Mouse (Mus musculus) hindbrain, embryonic 14.5 days (tissue): ENCODE results near the gene Ppp1r26. TPM values are rescaled to one million over a fixed set of nuclear protein-coding genes. Genes with fewer than 3 reads are reported as not detected.

Experiments
- ATAC-seq: fragments of 200-750 bp; cut with Nextera tagmentation; 2 replicates; pipeline ENCODE4 v1.8.0; 2017; ENCODE audit warnings: moderate number of reproducible peaks, mild to moderate bottlenecking, moderate TSS enrichment, moderate library complexity; ENCODE audit not compliant: low FRiP score
- DNase-seq: peaks from one replicate; pipeline ENCODE4 v3.0.0-alpha.2; 2015; ENCODE audit warnings: low spot score
- H3K27ac ChIP-seq: fragments of 300-500 bp; sonication (generic); 2 replicates; pipeline ENCODE4 v1.5.1; 2014; ENCODE audit warnings: mild to moderate bottlenecking, moderate library complexity
- H3K27me3 ChIP-seq: fragments of 300-500 bp; sonication (generic); 2 replicates; pipeline ENCODE4 v1.6.1; 2014; ENCODE audit warnings: mild to moderate bottlenecking, low read length, mixed read lengths; ENCODE audit not compliant: control insufficient read depth, insufficient read depth
- H3K36me3 ChIP-seq: fragments of 300-500 bp; sonication (generic); replicated peaks from 2 replicates; pipeline ENCODE4 v1.6.1; 2014; ENCODE audit not compliant: control insufficient read depth, insufficient read depth
- H3K4me1 ChIP-seq: fragments of 300-500 bp; sonication (generic); replicated peaks from 2 replicates; pipeline ENCODE4 v1.6.1; 2014; ENCODE audit warnings: antibody characterized with exemption, low read length, mixed read lengths; ENCODE audit not compliant: control insufficient read depth, insufficient read depth
- H3K4me2 ChIP-seq: fragments of 300-500 bp; sonication (generic); replicated peaks from 2 replicates; pipeline ENCODE4 v1.6.1; 2014; ENCODE audit warnings: mild to moderate bottlenecking, moderate library complexity
- H3K4me3 ChIP-seq: fragments of 300-500 bp; sonication (generic); replicated peaks from 2 replicates; pipeline ENCODE4 v1.5.1; 2014; ENCODE audit warnings: mild to moderate bottlenecking, low read length
- H3K9ac ChIP-seq: fragments of 300-500 bp; sonication (generic); 2 replicates; pipeline ENCODE4 v1.6.1; 2014
- H3K9me3 ChIP-seq: fragments of 300-500 bp; sonication (generic); 2 replicates; pipeline ENCODE4 v1.6.1; 2016; ENCODE audit warnings: low read length; ENCODE audit not compliant: control insufficient read depth
- WGBS: fragments of 180-500 bp; shearing (Covaris S2); extraction: QIAGEN DNeasy Blood & Tissue Kit; methylation state at CpG from one replicate; pipeline ENCODE4 v1.1.7; 2014; 5-methylcytosine and 5-hydroxymethylcytosine counted together
- polyA plus RNA-seq: library from polyadenylated mRNA; unstranded; fragments of >200 nt; fragmentation: Nextera tagmentation; extraction: Ambion mirVana; gene quantifications from 2 replicates; pipeline ENCODE4 v1.2.1, GENCODE M21; 2014

Gene Ppp1r26
- polyA plus RNA-seq, 1 experiment from 2014 or later: 15.9 TPM

- DNase-seq (no peak), ATAC-seq (no peak)
- H3K36me3 ChIP-seq: no peaks in the 10 kb centered on the region
- H3K9me3 ChIP-seq: no peaks in the 10 kb centered on the region
- H3K27ac ChIP-seq: no peak overlapping the region
- 79% methylated on average over 20 of the region's 20 CpGs for WGBS
- no peak overlapping the region for H3K4me3 ChIP-seq
- H3K4me1 ChIP-seq: no peaks in the 10 kb centered on the region
- no peaks in the 10 kb centered on the region for H3K27me3 ChIP-seq
- H3K4me2 ChIP-seq: no peak overlapping the region
- H3K9ac ChIP-seq: no peak overlapping the region
Observed at GRCm38 (mm10) chr2:28479208-28480204, 32.9 kb downstream of the Ppp1r26 start.

- WGBS: 83% methylated on average over 2 of the region's 2 CpGs
- no peak for ATAC-seq
- H3K27ac ChIP-seq: no peak overlapping the region
Observed at GRCm38 (mm10) chr2:28483861-28484260, 37.3 kb downstream of the Ppp1r26 start.

DNA sequence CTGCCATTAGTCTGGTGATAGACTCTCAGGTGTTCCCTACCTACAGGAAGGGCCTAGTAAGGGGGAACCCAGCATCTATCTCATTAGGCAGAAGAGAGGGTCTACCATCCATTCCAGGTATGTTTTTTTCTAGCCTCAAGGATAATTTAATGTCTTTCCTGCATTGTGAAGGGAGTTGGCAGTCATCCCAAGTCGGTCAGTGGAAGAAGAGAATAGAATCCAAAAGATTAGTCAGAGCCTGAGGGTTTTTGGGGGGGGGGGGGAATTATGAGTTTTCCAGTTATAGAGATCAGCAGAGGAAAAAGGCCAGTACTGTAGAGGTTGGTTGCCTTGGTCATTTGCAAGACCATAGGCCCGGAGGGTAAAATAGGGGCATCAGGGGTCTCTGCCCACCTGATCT lies 47.9 kb downstream of the Ppp1r26 start:
- DNase-seq (no peak), ATAC-seq (no peak)
- WGBS: 82% methylated on average over 2 of the region's 2 CpGs
- H3K27ac ChIP-seq: no peak overlapping the region
- H3K36me3 ChIP-seq: no peaks in the 10 kb centered on the region
- H3K27me3 ChIP-seq: no peaks in the 10 kb centered on the region
- H3K9me3 ChIP-seq: no peaks in the 10 kb centered on the region
- H3K4me1 ChIP-seq: no peaks in the 10 kb centered on the region
- H3K4me2 ChIP-seq: no peak overlapping the region
- no peak overlapping the region for H3K9ac ChIP-seq
- H3K4me3 ChIP-seq: no peak overlapping the region

More at GRCm38 (mm10) chr2:28483861-28484260, 37.3 kb downstream of the Ppp1r26 start:
- Histone ChIP-seq H3K9me3 (no peaks in the 10 kb centered on the region), H3K4me1 (no peaks in the 10 kb centered on the region), H3K4me2 (no peak overlapping the region), H3K27me3 (no peaks in the 10 kb centered on the region), H3K36me3 (no peaks in the 10 kb centered on the region), H3K9ac (no peak overlapping the region), H3K4me3 (no peak overlapping the region)
- DNase-seq: no peak

GRCm38 (mm10) chr2:28495207-28495756 lies 48.7 kb downstream of the Ppp1r26 start:
- Histone ChIP-seq H3K4me1 (no peaks in the 10 kb centered on the region), H3K4me3 (no peak overlapping the region), H3K36me3 (no peaks in the 10 kb centered on the region), H3K27ac (no peak overlapping the region), H3K4me2 (no peak overlapping the region), H3K27me3 (no peaks in the 10 kb centered on the region), H3K9me3 (no peaks in the 10 kb centered on the region), H3K9ac (no peak overlapping the region)
- 88% methylated on average over 14 of the region's 14 CpGs for WGBS
- no peak for ATAC-seq
- DNase-seq: no peak

DNA sequence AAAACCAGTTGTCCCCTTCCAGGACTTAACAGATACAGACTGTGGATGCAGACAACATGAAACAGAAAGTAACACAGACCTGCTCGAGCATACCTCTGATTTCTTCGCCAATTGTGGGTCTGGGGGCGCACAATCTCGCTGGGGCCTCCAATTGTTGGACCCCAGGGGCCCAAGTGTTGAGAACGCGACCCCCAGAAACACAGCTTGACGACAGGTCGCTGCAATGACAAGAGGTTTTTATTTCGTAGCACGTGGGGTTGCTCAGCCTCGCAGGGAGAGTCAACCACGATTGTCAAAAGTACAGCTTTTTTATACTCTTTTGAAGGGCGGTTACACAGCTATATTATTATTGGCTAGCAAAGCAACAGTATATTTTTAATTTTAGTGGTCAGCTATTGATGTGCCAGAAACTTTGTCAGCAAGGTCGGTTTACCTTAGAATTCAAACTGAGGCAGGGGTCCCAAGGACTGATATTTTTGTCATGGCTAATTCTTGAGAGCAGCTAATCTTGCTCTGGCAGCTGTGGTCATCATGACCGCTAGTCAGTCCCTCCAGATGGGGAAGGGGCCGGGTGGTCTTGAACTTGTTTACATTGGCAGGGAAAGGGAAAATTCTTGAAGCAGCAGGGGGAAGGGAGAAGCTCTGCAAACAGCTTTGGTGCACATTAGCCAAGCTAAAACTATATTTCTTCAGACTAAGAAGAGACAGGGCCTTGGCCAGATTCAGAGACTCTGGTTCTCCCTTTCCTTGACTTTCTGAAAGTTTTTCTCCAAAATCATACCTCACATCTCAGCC lies 49.4 kb downstream of the Ppp1r26 start:
- WGBS: 87% methylated on average over 16 of the region's 16 CpGs

GRCm38 (mm10) chr2:28496671-28497070 lies 50.1 kb downstream of the Ppp1r26 start, which contains the start of gene Gbgt1:
Gene Gbgt1 (plus strand): TSS chr2:28496891.
- Histone ChIP-seq H3K4me2 (no peak within 1 kb of the TSS), H3K4me3 (no peak within 1 kb of the TSS), H3K27ac (no peak within 1 kb of the TSS), H3K9me3 (no peaks in the 10 kb centered on the region), H3K27me3 (no peaks in the 10 kb centered on the region), H3K9ac (no peak within 1 kb of the TSS), H3K4me1 (no peaks in the 10 kb centered on the region), H3K36me3 (no peaks in the 10 kb centered on the region)
- no peak for DNase-seq
- no peak for ATAC-seq
- WGBS: 80% methylated on average over 5 of the region's 5 CpGs

More for the DNA sequence above, 49.4 kb downstream of the Ppp1r26 start:
- H3K27me3 ChIP-seq: no peaks in the 10 kb centered on the region
- no peak for ATAC-seq
- no peaks in the 10 kb centered on the region for H3K36me3 ChIP-seq
- H3K4me3 ChIP-seq: no peak overlapping the region
- H3K9me3 ChIP-seq: no peaks in the 10 kb centered on the region
- no peak overlapping the region for H3K9ac ChIP-seq
- H3K4me2 ChIP-seq: no peak overlapping the region
- H3K27ac ChIP-seq: no peak overlapping the region
- no peak for DNase-seq
- H3K4me1 ChIP-seq: no peaks in the 10 kb centered on the region

GRCm38 (mm10) chr2:28497561-28497960 lies 51.0 kb downstream of the Ppp1r26 start:
- DNase-seq: no peak

DNA sequence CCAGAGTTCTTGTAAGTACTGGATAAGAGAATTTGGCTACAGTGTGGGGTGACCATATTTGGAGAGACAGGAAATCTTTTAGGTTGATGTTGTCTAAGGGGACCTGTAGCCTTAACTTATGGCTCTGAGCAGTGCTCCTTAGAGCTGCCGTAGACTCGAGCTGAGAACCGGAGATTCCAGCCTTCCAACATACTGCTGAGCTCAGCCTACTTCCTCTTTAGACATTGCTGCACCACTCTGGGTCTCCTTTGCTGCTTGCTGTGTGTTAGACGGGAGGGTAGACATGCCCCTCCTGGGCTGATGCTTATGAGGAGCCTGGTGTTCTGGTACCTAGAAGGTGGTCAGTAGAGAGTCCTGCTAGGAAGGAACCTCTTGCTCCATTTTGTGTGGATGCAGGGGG lies 51.8 kb downstream of the Ppp1r26 start:
- no peak for ATAC-seq
- WGBS: 82% methylated on average over 4 of the region's 4 CpGs

More at GRCm38 (mm10) chr2:28497561-28497960, 51.0 kb downstream of the Ppp1r26 start:
- H3K27ac ChIP-seq: no peak overlapping the region
- no peak for ATAC-seq
- H3K36me3 ChIP-seq: no peaks in the 10 kb centered on the region
- H3K9ac ChIP-seq: no peak overlapping the region
- H3K4me3 ChIP-seq: no peak overlapping the region
- 81% methylated on average over 5 of the region's 5 CpGs for WGBS
- no peak overlapping the region for H3K4me2 ChIP-seq
- H3K4me1 ChIP-seq: no peaks in the 10 kb centered on the region
- H3K9me3 ChIP-seq: no peaks in the 10 kb centered on the region
- no peaks in the 10 kb centered on the region for H3K27me3 ChIP-seq

DNA sequence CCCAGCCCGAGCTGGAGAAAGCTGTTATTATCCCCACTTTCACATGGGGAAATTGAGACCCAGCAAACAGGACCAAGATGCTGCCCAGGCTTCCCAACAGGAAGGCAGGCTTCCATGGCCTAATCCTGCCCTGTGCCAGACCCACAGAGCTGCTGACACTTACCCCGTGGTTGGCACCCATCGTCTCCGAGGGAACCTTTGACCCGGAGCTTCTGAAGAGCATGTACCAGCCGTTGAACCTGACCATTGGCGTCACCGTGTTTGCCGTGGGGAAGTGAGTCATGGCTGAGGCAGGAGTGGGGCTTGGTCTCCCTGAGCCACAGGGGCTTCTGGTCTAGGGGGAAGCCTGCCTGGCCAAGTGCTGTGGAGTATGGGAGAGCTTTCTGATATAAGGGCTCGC lies 56.4 kb downstream of the Ppp1r26 start:
- Histone ChIP-seq H3K36me3 (no peaks in the 10 kb centered on the region), H3K27ac (no peak overlapping the region), H3K4me1 (no peaks in the 10 kb centered on the region), H3K4me2 (no peak overlapping the region), H3K27me3 (no peaks in the 10 kb centered on the region), H3K9ac (no peak overlapping the region), H3K4me3 (no peak overlapping the region), H3K9me3 (no peaks in the 10 kb centered on the region)
- no peak for DNase-seq
- 88% methylated on average over 10 of the region's 10 CpGs for WGBS
- ATAC-seq: no peak

More for the DNA sequence above, 51.8 kb downstream of the Ppp1r26 start:
- no peak overlapping the region for H3K9ac ChIP-seq
- no peaks in the 10 kb centered on the region for H3K9me3 ChIP-seq
- no peak for DNase-seq
- H3K4me1 ChIP-seq: no peaks in the 10 kb centered on the region
- H3K27me3 ChIP-seq: no peaks in the 10 kb centered on the region
- H3K36me3 ChIP-seq: no peaks in the 10 kb centered on the region
- H3K4me3 ChIP-seq: no peak overlapping the region
- no peak overlapping the region for H3K27ac ChIP-seq
- H3K4me2 ChIP-seq: no peak overlapping the region
